Mouse (Mus musculus): Measurements from ENCODE around the gene Gm21778.
"Not testable (repeated sequence)": the region's sequence is repeated elsewhere in the genome, so short reads cannot be mapped to it uniquely, and the experiment has no call there.

Gene Gm21778

DNA sequence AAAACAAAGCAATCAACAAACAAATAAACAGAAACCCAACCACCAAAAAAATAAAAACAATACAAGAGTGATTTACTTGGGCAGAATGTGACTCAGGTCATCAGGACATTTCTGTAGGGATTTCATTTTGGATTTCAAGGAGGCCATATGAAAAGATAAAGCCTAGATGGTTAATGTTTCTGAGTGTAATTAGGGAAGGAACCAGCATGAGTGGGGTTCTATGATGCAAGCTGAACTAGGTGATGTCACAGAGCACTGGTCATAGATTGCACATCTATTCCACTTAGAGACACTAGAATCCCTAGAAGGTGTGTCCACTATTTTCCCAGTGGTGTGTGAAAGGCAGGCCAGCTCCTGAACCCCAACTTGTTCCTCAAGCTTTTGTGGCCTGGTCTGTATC, at the start of gene Gm21778:
Gm21778 (plus strand) TSS at position 301 of the 400 bp plus-strand sequence.
- not testable (repeated sequence) for DNase-seq
